Mouse (Mus musculus) hindlimb bud, embryonic 11.5 days (tissue): ENCODE data around the gene Ube2a.
"Not testable (repeated sequence)": the region's sequence is repeated elsewhere in the genome, so short reads cannot be mapped to it uniquely, and the experiment has no call there.

Experiments used
- DNase-seq: peaks from one replicate; pipeline ENCODE4 v3.0.0-alpha.2; 2012; ENCODE audit warnings: low read depth, low spot score; ENCODE audit errors: extremely low spot score

The Ube2a gene

DNA sequence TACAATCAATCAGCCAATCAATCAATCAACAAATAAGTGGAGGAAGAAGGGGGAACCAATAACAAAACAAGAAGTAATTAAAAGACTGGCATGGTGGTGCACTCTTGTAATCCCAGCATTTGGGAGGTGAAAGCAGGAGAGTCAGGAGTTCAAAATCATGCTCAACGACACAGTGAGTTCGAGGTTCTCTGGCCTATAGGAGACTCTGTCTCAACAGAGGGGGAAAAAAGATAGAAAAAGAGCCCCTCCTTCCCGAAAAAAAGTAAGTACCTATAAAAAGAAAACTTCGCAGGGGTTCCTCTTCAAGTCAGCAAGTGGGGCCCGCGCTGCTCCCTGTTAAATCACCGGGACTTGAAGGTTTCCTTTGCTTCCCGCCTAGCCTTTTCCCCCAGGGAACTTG lies at the start of gene Ube2a, which contains the start of gene C330007P06Rik:
TSS of gene Ube2a (plus strand) at position 136 of the 400 bp plus-strand sequence.
TSS of gene C330007P06Rik (minus strand) at position 347 of the 400 bp plus-strand sequence.
- no peak for DNase-seq

DNA sequence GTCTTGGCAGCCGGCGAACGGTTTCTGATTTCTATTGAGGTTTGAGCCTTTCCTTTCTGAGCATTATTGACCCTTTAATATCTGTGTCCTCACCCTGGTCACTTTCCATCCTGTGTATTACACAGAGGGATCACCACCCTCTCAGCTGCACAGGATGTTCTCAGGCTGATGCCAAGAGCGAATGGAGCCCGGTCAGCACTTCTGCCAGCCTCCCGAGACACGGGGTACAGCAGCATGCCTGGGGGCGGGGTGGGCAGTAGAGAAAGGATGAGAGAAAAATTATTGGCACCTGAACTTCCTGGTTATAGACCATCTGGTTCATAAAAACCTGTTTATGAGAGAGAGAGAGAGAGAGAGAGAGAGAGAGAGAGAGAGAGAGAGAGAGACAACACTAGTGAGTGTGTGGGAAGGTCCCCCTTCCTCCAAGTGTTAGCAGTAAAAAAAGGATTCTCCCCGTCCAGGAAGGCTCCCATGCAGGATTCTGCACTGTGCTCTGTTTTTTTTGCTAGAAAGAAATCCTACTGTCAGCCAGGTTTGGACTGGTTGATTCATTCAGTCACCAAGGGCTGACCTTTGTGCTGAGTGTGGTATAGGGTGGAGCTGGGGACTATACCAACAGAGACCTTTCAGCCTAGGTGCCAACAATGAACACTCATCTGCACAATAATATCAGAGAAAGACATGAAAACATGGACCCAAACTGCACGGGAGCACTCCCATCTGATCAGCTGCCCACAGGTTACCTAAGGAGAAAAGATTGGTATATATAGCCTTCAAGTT lies 49.6 kb upstream of the Ube2a start:
- no peak for DNase-seq

DNA sequence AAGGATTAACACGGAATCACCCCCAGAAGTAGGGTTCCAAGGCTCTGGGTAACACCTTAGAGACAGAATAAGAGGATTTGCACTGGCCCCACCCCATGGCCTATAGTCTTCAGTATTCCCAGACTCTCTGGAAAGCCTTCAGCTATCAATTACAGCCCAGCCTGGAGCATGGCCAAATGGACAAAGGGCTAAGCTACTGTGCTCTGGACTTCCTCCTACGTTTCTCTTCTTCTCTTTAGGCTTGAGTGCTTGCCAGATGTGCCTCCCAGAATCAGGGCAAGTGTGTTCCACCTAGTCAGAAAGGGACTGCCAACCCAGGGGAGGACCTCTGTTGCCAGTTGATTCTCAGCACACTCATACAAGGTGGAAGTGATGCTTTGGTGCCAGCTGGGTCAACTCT lies 48.7 kb upstream of the Ube2a start:
- DNase-seq, result no peak

DNA sequence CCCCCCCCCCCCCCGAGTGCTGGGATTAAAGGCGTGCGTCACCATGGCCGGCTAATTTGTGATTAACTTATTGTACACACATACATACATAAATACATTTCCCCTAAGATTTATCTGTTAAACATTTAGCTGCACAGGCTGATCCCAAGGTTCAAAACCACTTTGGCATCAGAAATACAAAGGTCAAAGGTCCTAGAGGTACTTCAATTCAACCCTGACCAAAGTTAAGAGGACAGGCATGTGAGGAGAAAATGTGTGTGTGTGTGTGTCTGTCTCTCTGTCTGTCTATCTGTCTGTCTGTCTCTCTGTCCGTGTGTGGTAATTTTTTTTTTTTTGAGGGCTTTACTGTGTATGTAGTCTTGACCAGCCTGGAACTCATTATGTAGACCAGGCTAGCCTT lies 46.8 kb upstream of the Ube2a start:
- DNase-seq, result no peak

DNA sequence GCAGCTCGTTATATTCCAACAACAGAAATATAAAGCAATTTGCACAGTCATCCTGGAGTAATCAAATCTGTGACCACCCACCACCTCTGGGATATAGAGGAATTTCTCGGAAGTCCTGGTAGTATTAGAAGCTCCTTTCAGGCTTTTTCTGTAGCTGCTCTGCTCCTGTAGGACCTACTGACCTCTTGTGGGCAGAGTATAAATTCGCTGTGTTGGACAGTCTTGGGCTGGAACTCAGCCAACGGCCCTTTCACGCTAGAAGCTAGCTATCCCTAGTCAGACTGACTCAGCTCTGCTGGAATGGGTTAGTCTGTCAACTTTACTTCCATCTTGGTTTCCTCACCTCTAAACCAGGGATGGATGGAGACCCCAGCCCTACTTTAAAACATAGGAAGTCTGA lies 43.4 kb upstream of the Ube2a start:
- DNase-seq, result no peak

DNA sequence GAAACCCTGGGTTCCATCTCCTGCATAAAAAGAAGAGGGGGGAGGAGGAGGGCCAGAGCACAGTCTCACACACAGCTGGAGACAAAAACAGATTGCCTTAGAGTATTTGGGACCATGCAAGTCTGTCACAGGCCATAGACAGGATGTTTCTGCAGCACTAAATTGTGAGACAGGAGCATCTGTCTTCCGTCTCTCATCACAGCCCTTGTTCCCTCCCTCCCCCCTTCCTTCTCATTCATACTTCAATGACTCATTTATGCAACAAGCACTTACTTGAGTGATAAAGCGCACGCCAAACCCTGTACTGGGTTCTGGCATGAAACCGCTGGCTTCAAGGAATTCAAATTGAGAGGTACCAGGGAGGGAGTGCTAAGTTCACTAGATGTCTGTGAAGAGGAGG lies 42.1 kb upstream of the Ube2a start:
- DNase-seq, result no peak

DNA sequence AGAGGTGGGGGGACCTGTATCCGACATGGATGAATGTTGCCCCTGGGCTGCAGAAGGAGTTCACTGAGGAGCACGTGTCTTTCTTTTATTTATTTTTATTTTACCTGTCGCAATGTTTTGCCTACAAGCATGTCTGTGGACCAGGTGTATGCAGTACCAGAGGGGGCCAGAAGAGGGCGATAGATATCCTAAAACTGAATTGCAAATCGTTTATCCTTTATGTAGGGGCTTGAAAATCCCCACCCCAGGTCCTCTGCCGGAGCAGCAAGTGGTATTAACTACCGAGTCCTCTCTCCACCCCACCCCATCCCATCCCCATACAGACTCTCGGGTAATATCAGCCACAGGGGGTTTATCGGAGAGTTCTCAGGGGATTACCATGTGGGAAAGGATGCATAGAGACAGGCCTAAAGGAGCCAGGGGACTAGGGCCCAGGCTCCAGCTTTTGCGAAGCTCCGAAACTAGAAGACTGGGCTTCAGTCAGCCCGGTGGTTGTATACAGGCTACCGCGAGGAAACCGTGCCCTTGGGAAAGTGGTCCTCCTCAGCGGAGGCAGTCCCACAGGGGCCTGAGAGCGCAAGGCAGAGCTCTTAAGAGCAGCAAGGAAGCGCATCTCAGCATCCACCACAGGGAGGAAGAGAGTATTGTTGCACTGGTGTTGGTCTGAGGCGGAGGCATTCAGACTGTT lies 40.2 kb upstream of the Ube2a start:
- no peak for DNase-seq

DNA sequence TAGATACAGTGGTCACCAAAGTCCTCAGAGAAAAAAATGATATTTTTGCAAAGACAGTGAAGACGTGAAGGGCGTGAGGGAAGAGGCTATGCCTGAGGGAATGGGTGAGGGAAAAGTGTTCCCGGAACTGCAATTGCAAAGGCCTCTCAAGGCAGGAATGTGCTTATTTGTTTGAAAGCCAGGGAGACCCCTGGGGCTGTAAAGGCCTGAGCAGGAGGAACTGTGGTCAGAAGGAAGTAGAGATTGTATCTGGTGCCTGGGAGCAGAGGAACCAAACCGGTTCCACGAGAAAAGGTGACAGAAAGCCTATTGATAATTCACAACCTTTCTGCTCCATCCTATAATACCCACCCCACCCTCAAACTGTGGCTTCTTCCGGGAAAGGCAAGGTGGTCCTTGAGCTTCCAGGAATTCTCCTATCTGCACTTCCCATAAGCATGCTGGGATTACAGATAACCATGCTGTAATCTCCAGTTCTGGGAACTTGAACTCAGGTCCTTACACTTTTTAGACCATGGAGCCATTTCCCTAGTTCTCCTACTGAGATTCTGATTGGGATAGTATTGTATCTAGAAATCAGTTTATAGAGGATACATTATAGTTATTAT lies 36.5 kb upstream of the Ube2a start:
- no peak for DNase-seq

DNA sequence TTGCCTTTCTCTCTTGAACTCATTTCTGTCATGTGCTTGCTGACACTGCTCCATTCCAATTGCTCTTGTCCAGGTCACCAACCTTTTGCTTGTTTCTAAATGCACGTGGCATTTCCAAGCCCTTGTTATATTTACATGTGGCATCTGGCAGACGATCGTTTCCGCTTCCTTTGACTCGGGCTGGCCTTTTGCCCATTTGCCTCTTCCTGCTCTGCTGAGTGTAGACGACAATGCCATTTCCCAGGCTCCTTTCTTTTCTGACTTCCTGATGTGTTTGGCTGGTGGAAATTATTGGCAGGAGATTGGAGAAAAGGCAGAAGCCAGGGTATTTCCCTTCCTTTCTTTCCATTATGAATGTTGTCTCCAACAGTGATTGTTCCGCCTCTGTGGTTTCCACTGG lies 34.3 kb upstream of the Ube2a start:
- no peak for DNase-seq

DNA sequence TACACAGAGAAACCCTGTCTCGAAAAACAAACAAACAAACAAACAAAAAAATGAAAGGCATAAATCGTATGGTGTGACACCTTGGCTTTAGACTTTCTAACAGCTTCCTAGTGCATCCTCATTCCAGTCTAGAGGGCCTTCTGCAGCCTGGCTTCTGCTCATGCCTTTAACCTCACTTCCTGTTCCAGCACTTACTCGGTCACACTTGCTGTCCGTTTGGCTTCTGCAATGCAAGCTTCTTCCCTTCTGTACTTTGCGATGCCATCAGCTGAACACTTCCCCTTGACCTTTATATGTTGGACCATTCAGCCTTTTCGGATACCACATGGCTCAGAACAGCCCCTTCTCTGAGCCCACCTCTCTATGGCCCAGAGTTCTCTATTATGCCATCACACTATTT lies 32.0 kb upstream of the Ube2a start:
- DNase-seq, result no peak

DNA sequence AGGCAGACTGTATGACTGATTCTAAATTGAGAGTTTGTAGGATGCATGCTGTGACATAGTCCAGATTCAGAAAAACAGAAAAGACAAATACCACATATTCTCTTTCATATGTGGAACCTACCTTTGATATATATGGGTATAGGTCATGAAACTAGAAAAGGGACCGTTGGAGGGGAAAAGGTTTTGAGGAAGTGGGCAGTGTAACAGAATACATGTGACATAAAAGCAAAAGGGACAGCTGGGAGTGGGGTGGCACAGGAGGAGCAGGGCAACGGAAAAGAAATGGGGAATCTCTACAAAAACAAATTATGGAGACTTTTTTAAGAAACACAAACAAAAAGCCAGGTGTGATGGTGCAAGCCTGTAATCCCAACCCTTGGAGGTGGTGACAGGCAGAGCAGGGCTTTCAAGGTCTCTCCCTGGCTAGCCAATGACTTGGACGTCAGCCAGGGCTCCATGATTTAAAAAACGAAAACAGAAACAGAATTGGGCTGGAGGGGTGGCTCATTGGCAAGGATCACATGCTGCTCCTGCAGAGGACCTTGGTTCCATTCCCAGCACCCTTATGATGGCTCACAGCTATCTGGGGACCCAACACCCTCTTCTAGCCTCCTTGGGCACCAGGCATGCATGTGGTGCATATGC lies 30.2 kb upstream of the Ube2a start:
- DNase-seq, result no peak

DNA sequence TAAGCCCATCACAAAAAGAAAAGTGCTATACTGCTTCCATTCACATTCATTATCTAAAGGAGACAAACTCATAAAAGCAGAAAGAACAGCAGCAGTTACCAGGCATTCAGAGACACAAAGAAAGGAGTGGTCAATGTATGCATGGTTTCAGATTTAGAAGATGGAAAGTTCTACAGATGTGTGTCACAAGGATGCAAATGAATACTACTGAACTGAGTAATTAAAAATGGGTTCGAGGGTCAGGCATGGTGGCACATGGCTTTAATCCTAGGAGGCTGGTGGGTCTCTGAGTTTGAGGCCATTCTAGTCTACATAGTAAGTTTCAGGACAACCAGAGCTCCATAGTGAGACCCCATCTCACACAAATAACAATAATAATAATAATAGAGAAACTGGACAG lies 26.5 kb upstream of the Ube2a start:
- no peak for DNase-seq

DNA sequence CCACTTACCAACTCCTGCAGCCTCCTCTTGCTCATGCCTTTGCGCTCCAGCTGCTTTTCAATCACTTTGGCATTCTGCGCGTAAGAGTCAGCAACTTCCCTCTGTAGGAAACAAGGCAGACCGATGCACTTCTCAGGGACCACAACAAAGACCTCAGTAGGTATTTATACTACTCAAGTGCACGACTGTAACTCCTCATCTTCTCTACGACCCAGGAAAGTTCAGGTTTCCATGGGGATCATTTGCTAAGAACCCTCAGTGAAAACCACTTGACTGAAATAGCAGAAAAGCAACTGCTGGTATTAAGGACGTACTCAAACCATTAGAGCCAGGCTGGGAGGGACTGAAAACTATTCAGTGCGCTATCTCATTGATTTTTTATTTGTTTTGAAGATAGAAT lies 21.1 kb upstream of the Ube2a start:
- no peak for DNase-seq

DNA sequence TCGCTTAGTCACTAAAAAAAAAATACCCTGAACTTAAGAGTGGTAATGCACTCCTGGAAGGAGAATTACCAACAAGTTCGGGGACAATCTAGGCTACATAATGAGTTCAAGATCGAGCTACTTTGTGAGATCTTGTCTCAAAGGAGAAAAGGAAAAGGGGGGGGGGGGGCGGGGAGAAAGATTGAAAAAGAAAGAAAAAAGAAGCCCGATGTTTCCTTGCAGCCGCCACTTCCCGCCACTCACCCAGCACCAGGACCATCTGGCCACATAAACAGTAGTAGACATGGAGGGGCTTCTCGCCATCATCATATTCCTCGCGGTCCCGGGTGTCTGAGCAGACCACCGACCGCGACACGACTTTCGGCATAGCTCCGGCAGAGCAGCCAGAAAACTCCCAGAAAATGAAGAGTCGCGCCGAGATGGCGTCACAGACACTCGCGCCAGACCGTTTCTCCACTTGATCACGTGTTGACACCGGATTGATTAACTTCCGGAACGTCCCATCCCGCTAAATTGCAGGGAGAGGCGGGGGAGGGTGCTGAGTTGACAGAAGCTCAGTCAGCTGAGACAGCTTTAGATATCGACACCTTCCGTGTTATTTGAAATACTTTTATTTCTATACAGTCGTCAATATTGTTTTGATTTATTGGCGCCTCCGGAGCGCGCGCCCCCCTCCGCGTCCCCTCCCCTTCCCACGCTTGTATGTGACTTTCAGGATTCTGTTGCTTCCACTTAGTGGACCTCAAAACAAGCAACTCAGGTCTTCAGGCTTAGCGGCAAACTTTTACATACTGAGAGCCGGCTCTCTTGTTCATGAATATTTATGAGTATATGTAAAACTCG lies 9.7 kb upstream of the Ube2a start:
- peak; percentile 14 for DNase-seq

DNA sequence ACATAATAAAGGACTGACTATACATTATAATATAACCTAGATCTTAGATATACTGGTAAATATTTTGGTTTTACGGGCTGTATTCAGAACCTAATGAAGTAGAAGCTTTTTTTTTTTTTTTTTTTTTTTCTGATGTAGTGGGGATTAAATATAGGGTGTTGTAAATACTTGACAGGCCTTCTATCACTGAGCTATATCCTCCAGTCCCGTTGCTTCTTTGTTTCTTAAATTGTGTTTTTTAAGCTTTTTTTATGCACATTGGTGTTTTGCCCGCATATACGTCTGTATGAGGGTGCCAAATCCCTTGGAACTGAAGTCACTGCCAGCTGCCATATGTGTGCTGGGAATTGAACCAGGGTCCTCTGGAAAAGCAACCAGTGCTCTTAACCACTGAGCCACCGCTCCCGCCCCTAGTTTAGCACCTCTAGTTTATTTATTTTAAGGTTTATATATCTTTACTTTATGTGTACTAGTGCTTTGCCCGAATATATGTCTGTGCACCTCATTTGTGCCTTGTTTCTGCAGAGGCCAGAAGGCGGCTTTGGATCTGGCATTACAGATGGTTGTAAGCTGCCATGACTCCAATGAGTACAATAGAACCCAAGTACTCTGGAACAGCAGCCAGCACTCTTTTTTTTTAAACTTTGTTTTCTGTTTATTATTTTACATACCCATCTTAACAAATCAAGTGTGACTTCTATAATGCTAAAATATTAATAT lies 8.9 kb upstream of the Ube2a start:
- DNase-seq, result no peak

DNA sequence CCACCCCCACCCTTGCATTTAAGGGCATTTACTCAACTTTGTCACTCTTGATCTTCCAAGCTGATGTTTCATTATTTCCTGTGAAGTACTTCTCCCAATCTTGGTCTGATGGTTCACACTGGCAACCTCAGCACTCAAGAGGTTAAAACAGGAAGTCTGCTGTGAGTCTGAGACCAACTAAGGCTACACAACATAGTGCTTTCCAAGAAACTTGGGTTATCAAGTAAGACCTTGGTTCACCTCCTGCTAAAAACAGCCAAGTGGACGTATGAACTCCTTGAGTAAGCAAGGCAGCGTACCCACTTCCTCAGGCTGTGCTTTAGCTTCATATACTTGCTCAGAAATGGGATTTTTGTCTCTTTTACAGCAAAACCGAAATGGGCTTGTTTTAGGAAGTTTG lies 3.3 kb upstream of the Ube2a start:
- DNase-seq, result no peak

DNA sequence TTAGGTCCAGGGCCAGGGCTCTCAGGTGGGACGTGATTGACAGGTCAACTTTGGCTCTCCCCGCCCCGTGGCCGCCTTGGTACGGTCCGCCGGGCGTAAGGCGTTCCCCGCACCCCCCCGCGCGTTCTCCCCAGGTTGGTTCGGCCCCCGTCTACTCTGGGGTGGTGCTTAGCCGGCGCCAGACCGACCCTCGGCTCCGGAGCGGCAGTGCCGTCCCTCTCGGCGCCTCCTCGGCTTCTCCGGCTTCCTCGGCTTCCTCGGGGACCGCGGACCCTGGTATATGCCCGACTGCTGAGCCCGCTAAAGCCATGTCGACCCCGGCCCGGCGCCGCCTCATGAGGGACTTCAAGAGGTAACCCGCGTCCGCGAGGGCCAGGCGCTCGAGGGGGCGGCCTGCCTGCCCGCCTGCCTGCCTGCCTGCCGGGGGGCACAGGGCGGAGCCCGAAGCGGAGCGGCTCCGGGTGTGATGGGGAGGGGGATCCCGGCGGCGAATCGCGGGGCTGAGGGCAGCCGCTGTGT lies 537 bp downstream of the Ube2a start:
- peak; percentile 18 for DNase-seq

DNA sequence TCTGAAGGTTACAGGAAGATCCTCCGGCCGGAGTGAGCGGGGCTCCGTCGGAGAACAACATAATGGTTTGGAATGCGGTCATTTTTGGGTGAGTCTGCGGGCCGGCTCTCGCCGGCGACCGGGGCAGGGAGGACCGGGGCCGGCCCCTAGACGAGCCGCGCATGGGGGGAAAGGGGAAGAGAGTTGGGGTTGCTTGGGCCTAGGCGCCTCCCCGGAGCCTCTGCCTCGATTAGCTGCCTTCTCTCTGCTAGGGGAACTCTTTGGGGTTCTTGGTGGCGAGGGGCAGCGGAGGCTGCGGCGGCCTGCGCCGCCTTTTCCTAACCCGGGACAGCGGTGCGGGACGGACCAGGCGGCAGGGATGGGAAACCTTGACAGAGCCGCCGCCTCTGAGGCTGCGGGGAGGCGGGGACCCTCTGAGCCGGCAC lies 1.0 kb downstream of the Ube2a start:
- no peak for DNase-seq

DNA sequence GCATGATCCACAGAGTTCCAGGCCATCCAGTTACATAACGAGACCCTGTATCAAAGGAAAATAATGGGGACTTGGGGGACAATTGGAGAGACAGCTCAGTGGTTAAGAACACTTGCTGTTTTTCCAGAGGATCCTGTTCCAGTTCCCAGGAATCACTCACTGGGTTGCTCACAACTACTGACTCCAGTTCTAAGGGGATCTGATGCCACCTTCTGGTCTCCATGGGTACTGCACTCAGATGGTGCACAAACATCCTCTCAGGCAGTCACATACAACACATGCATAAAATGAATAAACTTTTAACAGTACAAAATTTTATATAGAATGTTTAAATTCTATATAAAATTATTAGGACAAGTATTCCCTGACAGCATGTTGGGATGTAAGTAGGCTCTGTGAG lies 11.0 kb downstream of the Ube2a start:
- DNase-seq, result no peak

DNA sequence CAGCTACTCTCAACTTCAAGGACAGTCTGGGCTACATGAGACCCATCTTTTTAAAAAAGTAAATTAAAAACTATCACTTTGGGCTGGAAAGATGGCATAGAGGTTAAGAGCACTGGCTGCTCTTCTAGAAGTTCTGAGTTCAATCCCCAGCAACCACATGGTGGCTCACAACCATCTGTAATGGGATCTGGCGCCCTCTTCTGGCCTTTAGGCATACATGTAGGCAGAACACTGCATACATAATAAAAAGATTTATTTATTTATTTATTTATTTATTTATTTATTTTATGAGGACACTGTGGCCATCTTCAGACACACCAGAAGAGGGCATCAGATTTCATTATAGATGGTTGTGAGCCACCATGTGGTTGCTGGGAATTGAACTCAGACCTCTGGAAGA lies 25.2 kb downstream of the Ube2a start:
- not testable (repeated sequence) for DNase-seq
